Mouse (Mus musculus): ENCODE results near the gene Cyfip2. TPM values are rescaled to one million over a fixed set of nuclear protein-coding genes. Genes with fewer than 3 reads are reported as not detected.

Gene Cyfip2
- total and polyA plus RNA-seq, 2 experiments: 0.55 to 0.71 TPM

GRCm38 (mm10) chr11:46290988-46291405, 21.7 kb downstream of the Cyfip2 start:
- H3K9ac ChIP-seq (ENCODE audit: low read depth, low read length): no peak overlapping the region
- TF ChIP-seq POLR2A (IDR thresholded peaks at IDR 0.05; ENCODE audit: extremely low read depth, insufficient read depth, low read length) (no peak), CTCF (IDR thresholded peaks at IDR 0.05; ENCODE audit: low read depth, low read length) (peak; percentile 15; the same call in 1 of the 2 replicates)
- no peak overlapping the region for H3K4me3 ChIP-seq (ENCODE audit: insufficient read depth, low read depth, low read length)
- peak; percentile 60 for DNase-seq (ENCODE audit: extremely low read depth, low read depth, low spot score)
- peaks cover 3% of the 10 kb centered on the region; the same call in 1 of the 2 replicates for H3K4me1 ChIP-seq (ENCODE audit: control insufficient read depth, insufficient read depth, low read length)
- H3K27ac ChIP-seq (replicated peaks; ENCODE audit: insufficient read depth, low read depth, low read length): no peak overlapping the region
- 14% methylated on average over 10 of the region's 10 CpGs for WGBS
- no peaks in the 10 kb centered on the region for H3K27me3 ChIP-seq (ENCODE audit: control insufficient read depth, insufficient read depth, low read length)
- H3K36me3 ChIP-seq (ENCODE audit: control insufficient read depth, insufficient read depth, low read length): no peaks in the 10 kb centered on the region
- H3K79me2 ChIP-seq (ENCODE audit: control insufficient read depth, insufficient read depth, low read length): no peaks in the 10 kb centered on the region

- DNase-seq (ENCODE audit: extremely low read depth, low read depth, low spot score): no peak
- H3K79me2 ChIP-seq (ENCODE audit: control insufficient read depth, insufficient read depth, low read length): no peaks in the 10 kb centered on the region
- H3K4me1 ChIP-seq (ENCODE audit: control insufficient read depth, insufficient read depth, low read length): peaks cover 3% of the 10 kb centered on the region; the same call in 1 of the 2 replicates
- WGBS: 89% methylated on average over 9 of the region's 9 CpGs
- H3K9ac ChIP-seq (ENCODE audit: low read depth, low read length): no peak overlapping the region
- no peak overlapping the region for H3K27ac ChIP-seq (replicated peaks; ENCODE audit: insufficient read depth, low read depth, low read length)
- no peak overlapping the region for H3K4me3 ChIP-seq (ENCODE audit: insufficient read depth, low read depth, low read length)
- TF ChIP-seq POLR2A (IDR thresholded peaks at IDR 0.05; ENCODE audit: extremely low read depth, insufficient read depth, low read length): no peak
- no peak for TF ChIP-seq CTCF (IDR thresholded peaks at IDR 0.05; ENCODE audit: low read depth, low read length)
- no peaks in the 10 kb centered on the region for H3K27me3 ChIP-seq (ENCODE audit: control insufficient read depth, insufficient read depth, low read length)
- no peaks in the 10 kb centered on the region for H3K36me3 ChIP-seq (ENCODE audit: control insufficient read depth, insufficient read depth, low read length)
Observed at GRCm38 (mm10) chr11:46289561-46289960, 23.1 kb downstream of the Cyfip2 start.

- no peak overlapping the region for H3K4me3 ChIP-seq (ENCODE audit: insufficient read depth, low read depth, low read length)
- no peak overlapping the region for H3K9ac ChIP-seq (ENCODE audit: low read depth, low read length)
- no peaks in the 10 kb centered on the region for H3K79me2 ChIP-seq (ENCODE audit: control insufficient read depth, insufficient read depth, low read length)
- DNase-seq (ENCODE audit: extremely low read depth, low read depth, low spot score): no peak
- H3K4me1 ChIP-seq (ENCODE audit: control insufficient read depth, insufficient read depth, low read length): peaks cover 3% of the 10 kb centered on the region; the same call in 1 of the 2 replicates
- TF ChIP-seq POLR2A (IDR thresholded peaks at IDR 0.05; ENCODE audit: extremely low read depth, insufficient read depth, low read length) (no peak), CTCF (IDR thresholded peaks at IDR 0.05; ENCODE audit: low read depth, low read length) (no peak)
- WGBS: 93% methylated on average over 4 of the region's 4 CpGs
- no peaks in the 10 kb centered on the region for H3K36me3 ChIP-seq (ENCODE audit: control insufficient read depth, insufficient read depth, low read length)
- no peak overlapping the region for H3K27ac ChIP-seq (replicated peaks; ENCODE audit: insufficient read depth, low read depth, low read length)
- no peaks in the 10 kb centered on the region for H3K27me3 ChIP-seq (ENCODE audit: control insufficient read depth, insufficient read depth, low read length)
Observed at GRCm38 (mm10) chr11:46289022-46289421, 23.6 kb downstream of the Cyfip2 start.

GRCm38 (mm10) chr11:46288091-46288490, 24.6 kb downstream of the Cyfip2 start:
- H3K27me3 ChIP-seq (ENCODE audit: control insufficient read depth, insufficient read depth, low read length): no peaks in the 10 kb centered on the region
- no peak for DNase-seq (ENCODE audit: extremely low read depth, low read depth, low spot score)
- no peaks in the 10 kb centered on the region for H3K36me3 ChIP-seq (ENCODE audit: control insufficient read depth, insufficient read depth, low read length)
- 83% methylated on average over 5 of the region's 5 CpGs for WGBS
- no peak for TF ChIP-seq CTCF (IDR thresholded peaks at IDR 0.05; ENCODE audit: low read depth, low read length)
- H3K27ac ChIP-seq (replicated peaks; ENCODE audit: insufficient read depth, low read depth, low read length): no peak overlapping the region
- H3K9ac ChIP-seq (ENCODE audit: low read depth, low read length): no peak overlapping the region
- no peaks in the 10 kb centered on the region for H3K79me2 ChIP-seq (ENCODE audit: control insufficient read depth, insufficient read depth, low read length)
- peaks cover 3% of the 10 kb centered on the region; the same call in 1 of the 2 replicates for H3K4me1 ChIP-seq (ENCODE audit: control insufficient read depth, insufficient read depth, low read length)
- H3K4me3 ChIP-seq (ENCODE audit: insufficient read depth, low read depth, low read length): no peak overlapping the region

- peak; percentile 34 for DNase-seq (ENCODE audit: extremely low read depth, low read depth, low spot score)
- Histone ChIP-seq H3K4me3 (ENCODE audit: insufficient read depth, low read depth, low read length) (no peak overlapping the region), H3K36me3 (ENCODE audit: control insufficient read depth, insufficient read depth, low read length) (no peaks in the 10 kb centered on the region), H3K27me3 (ENCODE audit: control insufficient read depth, insufficient read depth, low read length) (no peaks in the 10 kb centered on the region), H3K4me1 (ENCODE audit: control insufficient read depth, insufficient read depth, low read length) (peaks cover 3% of the 10 kb centered on the region; the same call in 1 of the 2 replicates), H3K27ac (replicated peaks; ENCODE audit: insufficient read depth, low read depth, low read length) (no peak overlapping the region), H3K9ac (ENCODE audit: low read depth, low read length) (no peak overlapping the region), H3K79me2 (ENCODE audit: control insufficient read depth, insufficient read depth, low read length) (no peaks in the 10 kb centered on the region)
- no peak for TF ChIP-seq CTCF (IDR thresholded peaks at IDR 0.05; ENCODE audit: low read depth, low read length)
- TF ChIP-seq POLR2A (IDR thresholded peaks at IDR 0.05; ENCODE audit: extremely low read depth, insufficient read depth, low read length): no peak
- 55% methylated on average over 6 of the region's 6 CpGs for WGBS
Observed at GRCm38 (mm10) chr11:46286803-46287202, 25.9 kb downstream of the Cyfip2 start.

- no peak for TF ChIP-seq CTCF (IDR thresholded peaks at IDR 0.05; ENCODE audit: low read depth, low read length)
- no peak for TF ChIP-seq POLR2A (IDR thresholded peaks at IDR 0.05; ENCODE audit: extremely low read depth, insufficient read depth, low read length)
- Histone ChIP-seq H3K27ac (replicated peaks; ENCODE audit: insufficient read depth, low read depth, low read length) (no peak overlapping the region), H3K79me2 (ENCODE audit: control insufficient read depth, insufficient read depth, low read length) (no peaks in the 10 kb centered on the region), H3K4me3 (ENCODE audit: insufficient read depth, low read depth, low read length) (no peak overlapping the region), H3K4me1 (ENCODE audit: control insufficient read depth, insufficient read depth, low read length) (no peaks in the 10 kb centered on the region), H3K9ac (ENCODE audit: low read depth, low read length) (no peak overlapping the region), H3K27me3 (ENCODE audit: control insufficient read depth, insufficient read depth, low read length) (no peaks in the 10 kb centered on the region), H3K36me3 (ENCODE audit: control insufficient read depth, insufficient read depth, low read length) (no peaks in the 10 kb centered on the region)
- no peak for DNase-seq (ENCODE audit: extremely low read depth, low read depth, low spot score)
- 92% methylated on average over 6 of the region's 6 CpGs for WGBS
Observed at GRCm38 (mm10) chr11:46283800-46284199, 28.9 kb downstream of the Cyfip2 start.

Data from liver, adult 2 months (tissue).